Comparison of ENCODE assay signal across 8 mouse cellular contexts in the genomic region with DNA sequence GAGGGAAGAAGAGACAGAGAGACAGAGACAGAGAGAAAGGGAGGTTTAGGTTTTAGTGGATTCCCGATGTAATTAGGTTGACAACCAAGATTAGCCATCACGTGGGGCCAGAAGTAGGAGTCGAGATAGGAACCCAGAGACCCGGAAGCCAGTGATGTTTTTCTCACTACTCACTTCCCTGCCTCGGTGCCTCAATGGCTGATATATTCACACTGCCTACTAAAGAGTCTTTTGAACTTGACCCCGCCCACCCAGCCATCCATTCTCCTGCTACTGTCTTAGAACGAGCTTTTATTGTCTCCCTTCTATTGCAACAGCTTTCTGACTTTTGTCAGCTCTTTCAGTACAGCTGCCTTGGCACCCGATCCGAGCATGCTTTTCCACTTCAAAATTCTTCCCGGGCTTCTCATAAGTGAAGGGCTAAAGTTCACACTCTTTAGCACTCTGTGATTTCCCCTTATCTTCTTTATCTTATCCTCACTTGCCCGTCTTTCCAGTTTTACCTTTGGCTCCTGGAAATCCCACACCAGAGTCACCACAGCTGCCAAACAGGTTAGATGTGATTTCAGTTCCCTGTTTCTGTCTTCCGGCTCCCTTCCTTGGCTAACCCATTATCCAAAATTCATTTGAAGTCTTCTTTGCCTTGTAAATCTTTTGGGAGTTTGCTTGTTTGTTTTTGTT. TPM values are rescaled to one million over a fixed set of nuclear protein-coding genes. Genes with fewer than 3 reads are reported as not detected.
DNase-seq lines count a peak whose midpoint lies in the region; ATAC-seq lines count a peak whose summit lies in the region.

No protein-coding gene starts in this region.

- no peak for DNase-seq in heart, postnatal 25 days (ENCODE audit: low spot score)
- peak; percentile 63 for DNase-seq in R1 (ENCODE audit: low read depth, low spot score)
- DNase-seq in adrenal gland, postnatal 4 days (ENCODE audit: low spot score in 2 of 2) = no peak
- no peak for DNase-seq in right cerebral cortex, postnatal 4 days
- no peak for DNase-seq in right cerebral cortex, postnatal 14 days

- intact Hi-C loops in heart, postnatal 25 days (cut with DNase I) = no loop called here

- H3K4me3 ChIP-seq in heart, embryonic 14.5 days (ENCODE audit: control insufficient read depth in 1 of 2, insufficient read depth in 1 of 2, low read depth in 1 of 2, low read length in 2 of 2) = no peak overlapping the region
- no peak overlapping the region for H3K4me3 ChIP-seq in limb, embryonic 15.5 days
- no peak overlapping the region for H3K4me3 ChIP-seq in neural tube, embryonic 15.5 days (replicated peaks)

- peak overlapping the region; percentile 5; the same call in 1 of the 2 replicates for H3K9ac ChIP-seq in heart, embryonic 14.5 days (ENCODE audit: low read length)
- H3K9ac ChIP-seq in limb, embryonic 15.5 days = no peak overlapping the region
- no peak overlapping the region for H3K9ac ChIP-seq in neural tube, embryonic 15.5 days (replicated peaks)

- H3K27me3 ChIP-seq in heart, embryonic 14.5 days (ENCODE audit: control insufficient read depth, insufficient read depth, low read length) = no peaks in the 10 kb centered on the region
- no peaks in the 10 kb centered on the region for H3K27me3 ChIP-seq in limb, embryonic 15.5 days
- H3K27me3 ChIP-seq in neural tube, embryonic 15.5 days (replicated peaks) = no peaks in the 10 kb centered on the region

- H3K4me2 ChIP-seq in heart, embryonic 14.5 days (ENCODE audit: low read length) = peak overlapping the region; percentile 59
- no peak overlapping the region for H3K4me2 ChIP-seq in limb, embryonic 15.5 days
- H3K4me2 ChIP-seq in neural tube, embryonic 15.5 days = peak overlapping the region; percentile 21

- H3K4me1 ChIP-seq in heart, embryonic 14.5 days (ENCODE audit: control insufficient read depth in 2 of 2, insufficient read depth in 2 of 2, low read length in 2 of 2) = peaks cover 8 to 10% of the 10 kb centered on the region in 2 experiments; a peak in 3 of 4 replicates
- 0 out of 2 replicates have a peak, but pooled peaks cover 2% of the 10 kb centered on the region for H3K4me1 ChIP-seq in limb, embryonic 15.5 days
- no peaks in the 10 kb centered on the region for H3K4me1 ChIP-seq in neural tube, embryonic 15.5 days

- no peak overlapping the region for H3K27ac ChIP-seq in heart, embryonic 14.5 days (replicated peaks in 1 of 2; ENCODE audit: control insufficient read depth in 1 of 2, insufficient read depth in 1 of 2, low read depth in 2 of 2, low read length in 2 of 2)
- H3K27ac ChIP-seq in limb, embryonic 15.5 days = 0 out of 2 replicates have a peak overlapping the region, but pooled peaks have one; percentile 2
- no peak overlapping the region for H3K27ac ChIP-seq in neural tube, embryonic 15.5 days (replicated peaks)

- 16% methylated on average over 12 of the region's 12 CpGs for WGBS in heart, embryonic 14.5 days
- WGBS in limb, embryonic 15.5 days = 28% methylated on average over 12 of the region's 12 CpGs
- 11% methylated on average over 12 of the region's 12 CpGs for WGBS in neural tube, embryonic 15.5 days

- H3K9me3 ChIP-seq in heart, embryonic 14.5 days (ENCODE audit: control insufficient read depth, low read length) = no peaks in the 10 kb centered on the region
- H3K9me3 ChIP-seq in limb, embryonic 15.5 days = no peaks in the 10 kb centered on the region
- H3K9me3 ChIP-seq in neural tube, embryonic 15.5 days (replicated peaks) = no peaks in the 10 kb centered on the region

- no peak for ATAC-seq in heart, embryonic 14.5 days (ENCODE audit: insufficient number of reproducible peaks, insufficient read depth, low FRiP score, low read depth)
- ATAC-seq in limb, embryonic 15.5 days (ENCODE audit: insufficient number of reproducible peaks, low FRiP score, low TSS enrichment, low read depth) = no peak
- ATAC-seq in neural tube, embryonic 15.5 days (ENCODE audit: low FRiP score) = no peak

- no peaks in the 10 kb centered on the region for H3K36me3 ChIP-seq in heart, embryonic 14.5 days (ENCODE audit: control insufficient read depth, insufficient read depth, low read length)
- no peaks in the 10 kb centered on the region for H3K36me3 ChIP-seq in limb, embryonic 15.5 days
- H3K36me3 ChIP-seq in neural tube, embryonic 15.5 days = no peaks in the 10 kb centered on the region

RNA-seq across cellular contexts. Expression of a gene that starts 13.1 kb away (rescaled TPM):
- polyA plus RNA-seq in heart, embryonic 14.5 days (2014; fragmentation: Nextera tagmentation; extraction: Ambion mirVana) = 37.2 and 41.0 TPM in 2 replicates
- 10 to 100 TPM; 31.2 to 31.9 TPM for total RNA-seq in heart, postnatal 25 days (2021)
- polyA plus RNA-seq in limb, embryonic 15.5 days (2015; fragmentation: Nextera tagmentation; extraction: Ambion mirVana) = 24.1 and 27.9 TPM in 2 replicates
- 23.7 and 27.4 TPM in 2 replicates for polyA plus RNA-seq in neural tube, embryonic 15.5 days (2015; fragmentation: Nextera tagmentation; extraction: Ambion mirVana)
- 10 to 100 TPM; 77.1 to 85.2 TPM for total RNA-seq in adrenal gland, postnatal 4 days (2021)
